Mouse (Mus musculus): ENCODE measurements around the gene Tmem223. TPM values are rescaled to one million over a fixed set of nuclear protein-coding genes. Genes with fewer than 3 reads are reported as not detected.

Tmem223 gene
- polyA plus RNA-seq, 1 experiment from 2014 or later = 178 TPM

DNA sequence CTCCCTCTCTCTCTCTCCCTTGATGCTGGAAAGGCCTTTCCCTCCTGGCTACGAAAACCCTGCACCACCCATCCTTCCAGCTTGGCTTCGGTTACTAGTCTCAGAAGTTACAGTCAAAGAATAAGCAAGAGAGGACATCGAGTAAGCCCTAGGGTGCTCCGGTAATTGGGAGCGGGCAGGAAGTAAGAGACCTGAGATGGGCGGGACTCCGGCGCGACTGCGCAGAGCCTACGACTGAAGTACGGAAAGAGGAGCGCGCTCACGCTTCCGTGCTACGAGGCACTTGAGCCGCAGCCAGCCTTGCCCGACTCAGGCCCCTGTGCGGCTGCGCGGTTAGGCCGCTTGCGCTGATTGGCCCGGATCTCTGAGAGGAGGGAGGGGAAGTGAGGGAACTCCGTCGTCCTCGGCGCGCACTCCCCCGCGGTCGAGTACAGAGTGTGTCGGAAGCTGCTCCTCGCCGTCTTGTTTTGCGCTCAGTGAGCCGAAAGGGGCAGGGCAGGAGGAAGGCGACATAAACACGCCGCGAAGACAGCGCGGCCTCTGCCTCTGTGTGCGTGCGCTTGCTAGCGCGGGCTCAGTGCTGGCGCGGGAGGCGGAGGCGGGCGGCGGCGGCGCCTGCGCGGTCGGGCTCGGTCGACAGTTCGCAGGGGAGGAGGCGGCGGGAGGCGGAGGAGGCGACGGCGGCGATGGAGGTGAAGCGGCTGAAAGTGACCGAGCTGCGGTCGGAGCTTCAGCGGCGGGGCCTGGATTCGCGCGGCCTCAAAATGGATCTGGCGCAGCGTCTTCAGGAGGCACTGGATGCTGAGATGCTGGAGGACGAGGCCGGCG lies 49.0 kb downstream of the Tmem223 start, which contains the start of gene Hnrnpul2:
Gene Hnrnpul2 (plus strand): TSS at position 415 of the 828 bp plus-strand sequence.
- Histone ChIP-seq H3K4me3 (ENCODE audit: low read depth, low read length) (peak within 1 kb of the TSS; percentile 97), H3K27me3 (ENCODE audit: control insufficient read depth, insufficient read depth, low read length) (no peaks in the 10 kb centered on the region), H3K4me1 (ENCODE audit: control insufficient read depth, insufficient read depth, low read length) (peaks cover 20% of the 10 kb centered on the region; the same call in 1 of the 2 replicates), H3K36me3 (ENCODE audit: control insufficient read depth, insufficient read depth, low read length) (peaks cover 32% of the 10 kb centered on the region), H3K4me2 (replicated peaks; ENCODE audit: low read depth, low read length) (peak within 1 kb of the TSS; percentile 92), H3K9ac (replicated peaks; ENCODE audit: low read depth, low read length) (peak within 1 kb of the TSS; percentile 97), H3K27ac (ENCODE audit: low read length) (peak within 1 kb of the TSS; percentile 99), H3K9me3 (ENCODE audit: control insufficient read depth, low read depth, low read length) (no peaks in the 10 kb centered on the region)
- peak; percentile 95 for ATAC-seq (ENCODE audit: insufficient number of reproducible peaks, insufficient read depth, low FRiP score, low read depth)
- under 1% methylated on average over 83 of the region's 83 CpGs for WGBS

DNA sequence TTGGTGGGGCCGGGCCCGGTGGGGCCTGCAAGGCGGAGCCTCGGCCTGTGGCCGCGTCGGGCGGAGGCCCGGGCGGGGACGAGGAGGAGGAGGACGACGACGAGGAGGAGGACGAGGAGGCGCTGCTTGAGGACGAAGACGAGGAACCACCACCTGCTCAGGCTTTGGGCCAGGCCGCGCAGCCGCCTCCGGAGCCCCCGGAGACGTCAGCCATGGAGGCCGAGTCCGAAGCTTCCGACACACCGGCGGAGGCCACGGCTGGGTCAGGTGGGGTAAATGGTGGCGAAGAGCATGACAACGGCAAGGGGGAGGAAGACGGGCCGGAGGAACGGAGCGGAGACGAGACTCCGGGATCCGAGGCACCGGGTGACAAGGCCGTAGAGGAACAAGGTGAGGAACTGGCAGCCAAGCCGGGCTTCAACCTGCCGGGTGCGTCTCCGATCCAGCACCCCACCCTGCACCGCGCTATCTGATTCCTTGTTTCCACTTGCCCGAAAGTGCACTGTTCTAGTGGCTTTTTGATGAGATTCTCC lies 49.7 kb downstream of the Tmem223 start:
- H3K4me3 ChIP-seq (ENCODE audit: low read depth, low read length) = peak overlapping the region; percentile 97
- peak; percentile 7; the same call in 1 of the 2 replicates for ATAC-seq (ENCODE audit: insufficient number of reproducible peaks, insufficient read depth, low FRiP score, low read depth)
- 1% methylated on average over 47 of the region's 48 CpGs for WGBS
- H3K9me3 ChIP-seq (ENCODE audit: control insufficient read depth, low read depth, low read length) = no peaks in the 10 kb centered on the region
- H3K27me3 ChIP-seq (ENCODE audit: control insufficient read depth, insufficient read depth, low read length) = no peaks in the 10 kb centered on the region
- H3K4me2 ChIP-seq (replicated peaks; ENCODE audit: low read depth, low read length) = peak overlapping the region; percentile 92
- peaks cover 34% of the 10 kb centered on the region for H3K36me3 ChIP-seq (ENCODE audit: control insufficient read depth, insufficient read depth, low read length)
- H3K4me1 ChIP-seq (ENCODE audit: control insufficient read depth, insufficient read depth, low read length) = peaks cover 20% of the 10 kb centered on the region; the same call in 1 of the 2 replicates
- H3K27ac ChIP-seq (ENCODE audit: low read length) = peak overlapping the region; percentile 99
- H3K9ac ChIP-seq (replicated peaks; ENCODE audit: low read depth, low read length) = peak overlapping the region; percentile 97

- ATAC-seq (ENCODE audit: insufficient number of reproducible peaks, insufficient read depth, low FRiP score, low read depth) = no peak
- peak overlapping the region; percentile 97 for H3K9ac ChIP-seq (replicated peaks; ENCODE audit: low read depth, low read length)
- peaks cover 20% of the 10 kb centered on the region; the same call in 1 of the 2 replicates for H3K4me1 ChIP-seq (ENCODE audit: control insufficient read depth, insufficient read depth, low read length)
- under 1% methylated on average over 7 of the region's 7 CpGs for WGBS
- peak overlapping the region; percentile 92 for H3K4me2 ChIP-seq (replicated peaks; ENCODE audit: low read depth, low read length)
- no peaks in the 10 kb centered on the region for H3K9me3 ChIP-seq (ENCODE audit: control insufficient read depth, low read depth, low read length)
- peaks cover 37% of the 10 kb centered on the region for H3K36me3 ChIP-seq (ENCODE audit: control insufficient read depth, insufficient read depth, low read length)
- H3K4me3 ChIP-seq (ENCODE audit: low read depth, low read length) = peak overlapping the region; percentile 97
- no peaks in the 10 kb centered on the region for H3K27me3 ChIP-seq (ENCODE audit: control insufficient read depth, insufficient read depth, low read length)
- H3K27ac ChIP-seq (ENCODE audit: low read length) = peak overlapping the region; percentile 99; the same call in 1 of the 2 replicates
Measured at GRCm38 (mm10) chr19:8821146-8821545, 50.4 kb downstream of the Tmem223 start.

Small RNAs within 50 kb of the gene (microRNA-seq; reads per million reads assigned to microRNA genes)
- gene Mir6992 = not detected

Other genes starting within 250 kb of the Tmem223 start
- not detected in 2 replicates for gene Slc22a8, start 179.7 kb upstream of the Tmem223 start, polyA plus RNA-seq (2014; fragmentation: Nextera tagmentation; extraction: Ambion mirVana)
- not detected in 2 replicates for gene Slc22a6, start 153.0 kb upstream of the Tmem223 start, polyA plus RNA-seq (2014; fragmentation: Nextera tagmentation; extraction: Ambion mirVana)
- gene Chrm1, start 107.2 kb upstream of the Tmem223 start, polyA plus RNA-seq (2014; fragmentation: Nextera tagmentation; extraction: Ambion mirVana) = 0.35 and 0.38 TPM in 2 replicates
- 80.8 and 91.1 TPM in 2 replicates for gene Slc3a2, start 47.6 kb upstream of the Tmem223 start, polyA plus RNA-seq (2014; fragmentation: Nextera tagmentation; extraction: Ambion mirVana)
- 79.4 and 85.6 TPM in 2 replicates for gene Wdr74, start 35.2 kb upstream of the Tmem223 start, polyA plus RNA-seq (2014; fragmentation: Nextera tagmentation; extraction: Ambion mirVana)
- 1.0 and 1.9 TPM in 2 replicates for gene 1700092M07Rik, start 30.3 kb upstream of the Tmem223 start, polyA plus RNA-seq (2014; fragmentation: Nextera tagmentation; extraction: Ambion mirVana)
- 141 and 143 TPM in 2 replicates for gene Stx5a, start 29.6 kb upstream of the Tmem223 start, polyA plus RNA-seq (2014; fragmentation: Nextera tagmentation; extraction: Ambion mirVana)
- gene Nxf1, start 13.9 kb upstream of the Tmem223 start, polyA plus RNA-seq (2014; fragmentation: Nextera tagmentation; extraction: Ambion mirVana) = 168 and 178 TPM in 2 replicates
- 85.4 and 94.0 TPM in 2 replicates for gene Tmem179b, start 3.5 kb downstream of the Tmem223 start, polyA plus RNA-seq (2014; fragmentation: Nextera tagmentation; extraction: Ambion mirVana)
- 17.1 and 17.5 TPM in 2 replicates for gene Taf6l, start 15.4 kb downstream of the Tmem223 start, polyA plus RNA-seq (2014; fragmentation: Nextera tagmentation; extraction: Ambion mirVana)
- 140 and 151 TPM in 2 replicates for gene Polr2g, start 27.6 kb downstream of the Tmem223 start, polyA plus RNA-seq (2014; fragmentation: Nextera tagmentation; extraction: Ambion mirVana)
- gene Zbtb3, start 31.6 kb downstream of the Tmem223 start, polyA plus RNA-seq (2014; fragmentation: Nextera tagmentation; extraction: Ambion mirVana) = 4.7 and 5.2 TPM in 2 replicates
- 47.5 and 51.7 TPM in 2 replicates for gene Ttc9c, start 48.3 kb downstream of the Tmem223 start, polyA plus RNA-seq (2014; fragmentation: Nextera tagmentation; extraction: Ambion mirVana)
- 10.0 and 10.1 TPM in 2 replicates for gene Hnrnpul2, start 49.0 kb downstream of the Tmem223 start, polyA plus RNA-seq (2014; fragmentation: Nextera tagmentation; extraction: Ambion mirVana)
- not detected in 2 replicates for gene AC129217.1, start 58.8 kb downstream of the Tmem223 start, polyA plus RNA-seq (2014; fragmentation: Nextera tagmentation; extraction: Ambion mirVana)
- gene Bscl2, start 66.5 kb downstream of the Tmem223 start, polyA plus RNA-seq (2014; fragmentation: Nextera tagmentation; extraction: Ambion mirVana) = 42.5 and 43.0 TPM in 2 replicates
- 13.9 and 17.8 TPM in 2 replicates for gene Gng3, start 68.2 kb downstream of the Tmem223 start, polyA plus RNA-seq (2014; fragmentation: Nextera tagmentation; extraction: Ambion mirVana)
- 1.2 and 1.6 TPM in 2 replicates for gene Lrrn4cl, start 79.8 kb downstream of the Tmem223 start, polyA plus RNA-seq (2014; fragmentation: Nextera tagmentation; extraction: Ambion mirVana)
- gene Ubxn1, start 100.5 kb downstream of the Tmem223 start, polyA plus RNA-seq (2014; fragmentation: Nextera tagmentation; extraction: Ambion mirVana) = 154 and 162 TPM in 2 replicates
- 63.9 and 67.6 TPM in 2 replicates for gene Uqcc3, start 109.9 kb downstream of the Tmem223 start, polyA plus RNA-seq (2014; fragmentation: Nextera tagmentation; extraction: Ambion mirVana)
- 58.5 and 82.3 TPM in 2 replicates for gene Lbhd1, start 112.7 kb downstream of the Tmem223 start, polyA plus RNA-seq (2014; fragmentation: Nextera tagmentation; extraction: Ambion mirVana)
- not detected in 2 replicates for gene Gm49403, start 112.9 kb downstream of the Tmem223 start, polyA plus RNA-seq (2014; fragmentation: Nextera tagmentation; extraction: Ambion mirVana)
- gene 1810009A15Rik, start 117.9 kb downstream of the Tmem223 start, polyA plus RNA-seq (2014; fragmentation: Nextera tagmentation; extraction: Ambion mirVana) = 71.0 and 82.4 TPM in 2 replicates
- gene Gm49416, start 117.9 kb downstream of the Tmem223 start, polyA plus RNA-seq (2014; fragmentation: Nextera tagmentation; extraction: Ambion mirVana) = not detected in 2 replicates
- gene Ints5, start 122.0 kb downstream of the Tmem223 start, polyA plus RNA-seq (2014; fragmentation: Nextera tagmentation; extraction: Ambion mirVana) = 29.3 and 33.5 TPM in 2 replicates
- 82.0 and 90.3 TPM in 2 replicates for gene Ganab, start 127.1 kb downstream of the Tmem223 start, polyA plus RNA-seq (2014; fragmentation: Nextera tagmentation; extraction: Ambion mirVana)
- gene B3gat3, start 149.4 kb downstream of the Tmem223 start, polyA plus RNA-seq (2014; fragmentation: Nextera tagmentation; extraction: Ambion mirVana) = 35.7 and 37.5 TPM in 2 replicates
- gene Rom1, start 158.4 kb downstream of the Tmem223 start, polyA plus RNA-seq (2014; fragmentation: Nextera tagmentation; extraction: Ambion mirVana) = 1.0 and 2.0 TPM in 2 replicates
- 16.8 and 18.2 TPM in 2 replicates for gene Eml3, start 158.6 kb downstream of the Tmem223 start, polyA plus RNA-seq (2014; fragmentation: Nextera tagmentation; extraction: Ambion mirVana)
- 41.5 and 45.3 TPM in 2 replicates for gene Mta2, start 170.9 kb downstream of the Tmem223 start, polyA plus RNA-seq (2014; fragmentation: Nextera tagmentation; extraction: Ambion mirVana)
- gene Tut1, start 182.9 kb downstream of the Tmem223 start, polyA plus RNA-seq (2014; fragmentation: Nextera tagmentation; extraction: Ambion mirVana) = 27.2 and 27.6 TPM in 2 replicates
- gene Eef1g, start 196.0 kb downstream of the Tmem223 start, polyA plus RNA-seq (2014; fragmentation: Nextera tagmentation; extraction: Ambion mirVana) = 469 and 470 TPM in 2 replicates
- 33.4 and 40.6 TPM in 2 replicates for gene Ahnak, start 218.3 kb downstream of the Tmem223 start, polyA plus RNA-seq (2014; fragmentation: Nextera tagmentation; extraction: Ambion mirVana)

Measured in stomach, embryonic 14.5 days (tissue).